Mouse (Mus musculus): ENCODE data around the gene Kcnj4. TPM values are rescaled to one million over a fixed set of nuclear protein-coding genes. Genes with fewer than 3 reads are reported as not detected.

Kcnj4 gene
- polyA plus RNA-seq, 1 experiment = not detected

DNA sequence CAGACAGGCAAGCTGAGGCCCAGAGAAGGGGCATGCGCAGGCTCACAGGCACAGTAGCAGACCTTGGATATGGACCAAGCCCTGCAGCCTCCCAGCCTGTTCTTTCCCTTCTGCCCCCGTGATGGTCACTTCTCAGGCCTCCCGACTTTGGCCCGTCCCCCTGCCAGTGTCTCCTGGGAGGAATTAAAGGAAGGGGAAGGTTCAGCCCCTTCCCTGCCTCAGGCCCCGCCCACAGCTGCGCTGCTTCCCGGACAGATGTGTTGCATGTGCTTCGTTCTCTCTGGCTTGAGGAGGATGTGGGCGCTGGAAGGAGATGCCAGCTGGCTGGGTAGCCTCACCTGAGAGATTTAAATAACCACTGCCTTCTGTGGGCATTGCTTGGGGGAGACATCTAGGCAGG, 8.9 kb upstream of the Kcnj4 start:
- H3K27ac ChIP-seq (ENCODE audit: insufficient read depth, low read depth, low read length) = no peak overlapping the region
- no peaks in the 10 kb centered on the region for H3K4me1 ChIP-seq (ENCODE audit: control insufficient read depth, insufficient read depth, low read length)
- H3K4me3 ChIP-seq (ENCODE audit: insufficient read depth, low read length) = no peak overlapping the region
- TF ChIP-seq CTCF (IDR thresholded peaks at IDR 0.05; ENCODE audit: low read depth, low read length) (no peak), POLR2A (IDR thresholded peaks at IDR 0.05; ENCODE audit: borderline replicate concordance, low read depth, low read length) (no peak)

DNA sequence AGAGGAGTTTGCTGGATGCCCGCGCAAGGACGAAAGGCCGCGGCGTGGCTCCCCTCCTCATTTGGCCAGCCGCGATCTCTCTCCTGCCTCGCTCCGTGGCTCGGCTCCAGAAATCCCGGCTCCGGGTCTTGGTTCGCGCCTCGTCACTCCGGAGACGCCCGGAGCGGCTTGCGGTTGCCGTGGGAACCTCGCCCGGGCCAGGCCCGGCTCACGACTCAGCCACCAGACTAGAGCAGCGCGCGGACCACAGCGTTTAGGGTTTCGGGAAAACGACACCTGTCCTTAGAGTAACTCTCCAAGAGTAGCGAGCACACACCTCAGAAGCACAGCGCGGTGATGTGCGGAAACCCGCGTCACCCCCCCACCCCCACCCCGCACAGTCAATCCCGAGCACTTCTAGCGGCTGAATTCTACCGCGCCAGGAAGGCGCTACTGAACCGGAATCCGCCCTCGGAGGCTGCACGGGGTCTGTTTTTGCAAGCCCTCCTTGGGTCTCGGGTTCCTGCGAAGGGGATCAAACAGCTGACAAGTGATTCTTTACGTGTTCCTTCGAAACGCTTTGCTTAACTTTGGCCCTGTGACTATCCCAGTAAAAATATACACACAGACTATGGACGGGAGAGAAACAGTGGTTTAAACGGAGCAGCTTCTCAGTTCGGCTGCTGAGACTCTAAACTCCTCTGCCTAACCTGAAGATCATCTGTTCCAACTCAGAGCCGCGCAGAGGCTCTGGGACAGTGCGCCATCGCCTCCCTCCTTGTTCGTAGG, 6.7 kb upstream of the Kcnj4 start:
- TF ChIP-seq POLR2A (IDR thresholded peaks at IDR 0.05; ENCODE audit: borderline replicate concordance, low read depth, low read length) = no peak
- no peak for TF ChIP-seq CTCF (IDR thresholded peaks at IDR 0.05; ENCODE audit: low read depth, low read length)
- Histone ChIP-seq H3K4me1 (ENCODE audit: control insufficient read depth, insufficient read depth, low read length) (no peaks in the 10 kb centered on the region), H3K27ac (ENCODE audit: insufficient read depth, low read depth, low read length) (no peak overlapping the region), H3K4me3 (ENCODE audit: insufficient read depth, low read length) (peak overlapping the region; percentile 34)

DNA sequence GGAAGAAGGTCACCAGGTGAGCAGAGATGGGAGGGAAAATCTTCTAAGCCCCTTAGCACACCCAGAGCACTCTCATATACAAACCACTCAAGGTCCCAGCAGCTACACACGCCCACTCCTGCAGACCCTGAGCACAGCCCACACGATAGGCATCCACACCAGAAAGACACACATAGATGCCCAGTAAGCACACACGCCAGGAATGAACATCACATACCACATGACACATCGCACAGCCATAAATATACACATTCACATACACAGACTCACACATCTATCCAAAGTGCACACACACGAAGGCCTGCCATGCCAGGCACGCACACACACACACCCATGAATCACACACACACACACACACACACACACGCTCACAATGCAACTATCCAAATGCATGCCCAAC, 5.4 kb upstream of the Kcnj4 start:
- Histone ChIP-seq H3K27ac (ENCODE audit: insufficient read depth, low read depth, low read length) (no peak overlapping the region), H3K4me1 (ENCODE audit: control insufficient read depth, insufficient read depth, low read length) (no peaks in the 10 kb centered on the region), H3K4me3 (ENCODE audit: insufficient read depth, low read length) (no peak overlapping the region)
- no peak for TF ChIP-seq POLR2A (IDR thresholded peaks at IDR 0.05; ENCODE audit: borderline replicate concordance, low read depth, low read length)
- TF ChIP-seq CTCF (IDR thresholded peaks at IDR 0.05; ENCODE audit: low read depth, low read length) = no peak

DNA sequence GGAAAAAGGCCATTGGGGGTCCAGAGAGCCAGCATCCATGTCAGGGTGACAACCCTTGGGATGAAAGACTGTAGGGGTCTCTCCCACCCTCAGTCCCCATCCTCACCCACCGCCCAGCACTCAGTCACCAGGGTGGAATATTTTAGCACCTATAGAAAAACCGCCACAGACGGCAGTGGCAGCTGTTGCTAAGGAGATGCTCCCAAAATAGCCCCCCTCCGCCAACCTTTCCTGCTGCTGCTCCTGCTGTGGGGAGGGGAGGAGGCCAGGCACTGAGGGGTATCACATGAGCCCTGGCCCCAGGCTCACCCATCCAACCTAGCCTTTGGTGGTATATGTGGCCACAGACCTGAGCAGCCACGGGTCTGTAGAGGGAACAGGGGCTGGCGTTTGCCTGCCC, 5.0 kb upstream of the Kcnj4 start:
- Histone ChIP-seq H3K27ac (ENCODE audit: insufficient read depth, low read depth, low read length) (no peak overlapping the region), H3K4me1 (ENCODE audit: control insufficient read depth, insufficient read depth, low read length) (no peaks in the 10 kb centered on the region), H3K4me3 (ENCODE audit: insufficient read depth, low read length) (no peak overlapping the region)
- TF ChIP-seq CTCF (IDR thresholded peaks at IDR 0.05; ENCODE audit: low read depth, low read length) (no peak), POLR2A (IDR thresholded peaks at IDR 0.05; ENCODE audit: borderline replicate concordance, low read depth, low read length) (no peak)

DNA sequence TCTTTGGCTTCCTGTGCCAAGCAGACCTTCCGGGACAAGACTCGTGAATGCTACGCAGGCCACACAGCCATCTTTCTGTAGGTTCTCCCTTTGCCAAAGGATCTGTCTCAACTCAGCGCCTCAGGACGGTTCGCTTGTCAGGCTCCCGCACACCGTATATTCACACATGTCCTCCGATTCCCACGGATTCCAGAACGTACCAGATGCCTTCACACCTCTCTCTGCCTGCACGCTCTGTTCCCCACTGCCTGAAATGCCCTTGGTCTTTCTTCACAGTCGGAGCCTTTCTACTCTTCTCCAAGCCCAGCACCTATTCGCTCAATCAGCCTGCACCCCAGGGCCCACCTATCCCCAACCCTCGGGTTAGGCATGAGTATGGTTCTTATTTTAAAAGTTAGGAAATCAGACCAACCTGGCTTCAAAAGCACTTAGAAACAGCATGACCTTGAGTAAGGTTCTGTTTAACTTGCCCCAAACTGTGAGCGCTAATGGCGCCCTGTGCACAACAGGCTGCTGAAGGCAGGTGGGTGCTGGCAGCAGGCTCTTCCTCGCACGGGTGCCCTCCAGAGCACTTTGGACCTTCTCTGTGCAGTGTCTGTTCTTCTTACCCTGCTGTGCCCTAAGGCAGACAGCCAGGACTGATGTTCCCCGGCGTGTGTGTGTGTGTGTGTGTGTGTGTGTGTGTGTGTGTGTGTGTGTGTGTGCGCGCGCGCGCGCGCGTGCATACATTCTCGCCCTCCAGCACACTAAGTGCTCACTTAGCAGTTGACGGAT, 2.2 kb upstream of the Kcnj4 start:
- Histone ChIP-seq H3K4me3 (ENCODE audit: insufficient read depth, low read length) (no peak overlapping the region), H3K4me1 (ENCODE audit: control insufficient read depth, insufficient read depth, low read length) (no peaks in the 10 kb centered on the region), H3K27ac (ENCODE audit: insufficient read depth, low read depth, low read length) (no peak overlapping the region)
- TF ChIP-seq CTCF (IDR thresholded peaks at IDR 0.05; ENCODE audit: low read depth, low read length) = no peak
- TF ChIP-seq POLR2A (IDR thresholded peaks at IDR 0.05; ENCODE audit: borderline replicate concordance, low read depth, low read length) = no peak

DNA sequence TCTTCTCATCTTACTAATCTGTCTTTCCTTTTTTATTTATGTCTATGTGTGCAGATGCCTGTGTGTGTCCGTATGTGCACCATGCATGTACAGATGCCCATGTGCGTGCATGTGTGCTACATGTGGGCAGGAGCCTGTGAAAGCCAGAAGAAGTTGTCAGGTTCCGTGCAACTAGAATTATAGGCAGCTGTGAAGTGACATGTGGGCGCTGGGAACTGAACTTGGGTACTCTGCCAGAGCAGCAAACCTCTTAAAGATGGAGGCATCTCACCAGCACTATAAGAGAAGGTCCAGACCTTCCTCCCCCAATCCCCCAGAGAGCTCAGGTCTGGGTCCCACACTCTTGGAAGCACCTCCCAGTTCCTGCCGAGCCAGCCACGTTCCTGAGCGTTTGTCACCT, 1.4 kb upstream of the Kcnj4 start:
- Histone ChIP-seq H3K4me1 (ENCODE audit: control insufficient read depth, insufficient read depth, low read length) (no peaks in the 10 kb centered on the region), H3K27ac (ENCODE audit: insufficient read depth, low read depth, low read length) (no peak overlapping the region), H3K4me3 (ENCODE audit: insufficient read depth, low read length) (no peak overlapping the region)
- TF ChIP-seq CTCF (IDR thresholded peaks at IDR 0.05; ENCODE audit: low read depth, low read length) (no peak), POLR2A (IDR thresholded peaks at IDR 0.05; ENCODE audit: borderline replicate concordance, low read depth, low read length) (no peak)

DNA sequence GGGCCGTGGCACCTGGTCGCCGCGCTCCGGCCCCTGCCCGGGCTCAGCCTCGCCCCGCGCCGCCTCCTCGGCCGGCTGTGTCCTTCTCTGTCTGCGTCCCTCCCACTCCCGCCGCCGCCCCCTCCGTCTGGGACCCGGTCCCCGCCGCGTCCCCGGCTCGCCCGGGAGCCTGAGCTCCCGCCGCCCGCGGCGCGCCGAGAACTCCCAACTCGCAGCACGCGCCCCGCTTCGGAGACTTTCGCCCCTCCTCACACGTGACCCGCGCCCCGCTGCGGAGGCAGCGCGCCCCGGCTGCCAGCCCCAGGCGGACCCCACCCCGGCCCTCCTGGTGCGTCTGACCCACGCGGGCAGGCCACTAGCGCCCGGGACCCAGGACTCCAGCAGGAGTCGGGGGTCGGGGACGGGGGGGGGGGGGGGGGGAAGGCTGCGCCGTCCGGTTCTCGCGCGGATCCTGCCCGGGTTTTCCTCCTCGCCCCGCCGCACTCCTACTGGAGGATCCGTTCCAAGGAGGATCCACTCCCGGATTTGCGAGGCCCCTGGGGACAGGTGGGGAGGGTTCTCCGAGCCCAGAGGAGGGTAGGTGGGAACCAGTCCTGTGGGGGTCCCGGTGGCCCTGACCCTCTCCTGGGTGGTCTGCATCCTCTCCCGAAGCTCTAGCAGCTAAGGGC, 709 bp upstream of the Kcnj4 start:
- Histone ChIP-seq H3K4me1 (ENCODE audit: control insufficient read depth, insufficient read depth, low read length) (no peaks in the 10 kb centered on the region), H3K4me3 (ENCODE audit: insufficient read depth, low read length) (peak overlapping the region; percentile 18; the same call in 1 of the 2 replicates), H3K27ac (ENCODE audit: insufficient read depth, low read depth, low read length) (no peak overlapping the region)
- no peak for TF ChIP-seq POLR2A (IDR thresholded peaks at IDR 0.05; ENCODE audit: borderline replicate concordance, low read depth, low read length)
- TF ChIP-seq CTCF (IDR thresholded peaks at IDR 0.05; ENCODE audit: low read depth, low read length) = no peak

DNA sequence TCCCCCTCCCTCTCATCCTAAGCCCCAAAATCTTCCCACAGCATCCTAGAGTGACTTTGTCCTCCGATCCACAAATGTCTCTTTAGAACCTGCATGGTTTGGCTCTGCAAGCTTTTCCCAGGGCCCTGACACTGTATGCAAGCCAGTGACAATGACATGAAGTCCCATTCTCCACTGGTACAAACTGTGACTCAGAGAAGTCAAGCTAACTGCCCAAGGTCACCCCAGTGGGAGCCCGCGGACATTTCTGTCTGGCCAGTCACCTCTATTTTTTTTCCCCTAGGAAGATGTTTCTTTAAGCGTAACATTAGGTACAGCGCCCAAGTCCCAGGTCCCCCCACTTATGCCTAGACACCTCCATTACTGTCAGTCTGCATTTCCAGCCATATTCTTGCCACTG, 1.6 kb downstream of the Kcnj4 start:
- Histone ChIP-seq H3K4me3 (ENCODE audit: insufficient read depth, low read length) (no peak overlapping the region), H3K4me1 (ENCODE audit: control insufficient read depth, insufficient read depth, low read length) (no peaks in the 10 kb centered on the region)
- TF ChIP-seq CTCF (IDR thresholded peaks at IDR 0.05; ENCODE audit: low read depth, low read length) (no peak), POLR2A (IDR thresholded peaks at IDR 0.05; ENCODE audit: borderline replicate concordance, low read depth, low read length) (no peak)

DNA sequence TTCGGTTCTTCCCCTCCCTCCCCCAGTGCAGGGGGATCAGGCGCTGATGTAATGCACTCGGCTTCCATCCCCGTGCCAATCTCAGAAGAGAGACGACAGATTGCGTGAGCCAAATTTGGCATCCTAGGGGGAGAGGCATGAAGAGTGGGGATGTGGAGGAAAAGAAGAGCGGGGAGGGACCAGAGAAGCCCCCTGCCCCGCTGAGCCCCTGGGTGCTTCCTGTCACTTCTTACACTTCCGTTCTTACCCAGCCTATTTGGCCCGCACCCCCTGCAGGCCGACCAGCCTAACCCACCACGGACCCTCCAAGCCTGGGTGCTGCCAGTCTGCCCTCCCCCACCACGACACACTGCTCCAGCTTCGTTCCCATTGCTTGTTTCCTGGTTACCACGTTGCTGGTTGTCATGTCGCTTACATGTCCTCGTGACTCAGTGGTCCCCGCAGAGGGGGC, 2.1 kb downstream of the Kcnj4 start:
- no peak for TF ChIP-seq POLR2A (IDR thresholded peaks at IDR 0.05; ENCODE audit: borderline replicate concordance, low read depth, low read length)
- no peak overlapping the region for H3K27ac ChIP-seq (ENCODE audit: insufficient read depth, low read depth, low read length)
- no peaks in the 10 kb centered on the region for H3K4me1 ChIP-seq (ENCODE audit: control insufficient read depth, insufficient read depth, low read length)
- no peak overlapping the region for H3K4me3 ChIP-seq (ENCODE audit: insufficient read depth, low read length)

More for the DNA sequence above, 1.6 kb downstream of the Kcnj4 start:
- no peak overlapping the region for H3K27ac ChIP-seq (ENCODE audit: insufficient read depth, low read depth, low read length)

DNA sequence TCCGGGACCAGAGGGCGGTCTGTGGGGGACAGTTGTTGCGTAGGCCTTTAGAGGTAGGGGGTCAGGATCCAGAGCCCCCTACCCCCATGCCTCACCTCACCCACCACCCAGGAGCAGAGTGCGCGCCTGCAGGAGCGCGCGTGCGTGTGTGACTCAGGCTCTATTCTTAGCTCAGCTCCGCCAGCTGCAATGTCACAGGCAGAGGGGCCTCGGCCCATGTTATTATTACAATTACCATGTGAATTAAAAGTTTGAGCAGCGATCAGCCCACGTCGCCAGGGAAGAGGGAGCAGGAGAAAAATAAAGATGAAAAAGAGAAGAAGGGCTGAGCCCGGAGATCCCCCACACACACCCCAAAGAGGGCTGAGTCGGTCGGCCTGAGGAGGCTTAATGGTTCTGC, 4.9 kb downstream of the Kcnj4 start:
- H3K4me1 ChIP-seq (ENCODE audit: control insufficient read depth, insufficient read depth, low read length) = no peaks in the 10 kb centered on the region
- TF ChIP-seq POLR2A (IDR thresholded peaks at IDR 0.05; ENCODE audit: borderline replicate concordance, low read depth, low read length) = no peak
- no peak for TF ChIP-seq CTCF (IDR thresholded peaks at IDR 0.05; ENCODE audit: low read depth, low read length)
- no peak overlapping the region for H3K4me3 ChIP-seq (ENCODE audit: insufficient read depth, low read length)
- no peak overlapping the region for H3K27ac ChIP-seq (ENCODE audit: insufficient read depth, low read depth, low read length)

Measured in bone marrow macrophage, adult 2 months (primary cell).